Mouse (Mus musculus) C2C12 (cell line): Measurements from ENCODE around the gene Gm11627.

ENCODE experiments used
- CTCF ChIP-seq: IDR thresholded peaks from one replicate; pipeline ENCODE4 v1.5.1; 2011; ENCODE audit not compliant: control insufficient read depth, insufficient read depth, insufficient read length
- MAX ChIP-seq: IDR thresholded peaks from one replicate; pipeline ENCODE4 v1.6.1; 2011; ENCODE audit warnings: mild to moderate bottlenecking, control low read depth
- USF1 ChIP-seq: IDR thresholded peaks from one replicate; pipeline ENCODE4 v1.6.1; 2011; ENCODE audit warnings: low read depth, mild to moderate bottlenecking, control low read depth, moderate library complexity

DNA sequence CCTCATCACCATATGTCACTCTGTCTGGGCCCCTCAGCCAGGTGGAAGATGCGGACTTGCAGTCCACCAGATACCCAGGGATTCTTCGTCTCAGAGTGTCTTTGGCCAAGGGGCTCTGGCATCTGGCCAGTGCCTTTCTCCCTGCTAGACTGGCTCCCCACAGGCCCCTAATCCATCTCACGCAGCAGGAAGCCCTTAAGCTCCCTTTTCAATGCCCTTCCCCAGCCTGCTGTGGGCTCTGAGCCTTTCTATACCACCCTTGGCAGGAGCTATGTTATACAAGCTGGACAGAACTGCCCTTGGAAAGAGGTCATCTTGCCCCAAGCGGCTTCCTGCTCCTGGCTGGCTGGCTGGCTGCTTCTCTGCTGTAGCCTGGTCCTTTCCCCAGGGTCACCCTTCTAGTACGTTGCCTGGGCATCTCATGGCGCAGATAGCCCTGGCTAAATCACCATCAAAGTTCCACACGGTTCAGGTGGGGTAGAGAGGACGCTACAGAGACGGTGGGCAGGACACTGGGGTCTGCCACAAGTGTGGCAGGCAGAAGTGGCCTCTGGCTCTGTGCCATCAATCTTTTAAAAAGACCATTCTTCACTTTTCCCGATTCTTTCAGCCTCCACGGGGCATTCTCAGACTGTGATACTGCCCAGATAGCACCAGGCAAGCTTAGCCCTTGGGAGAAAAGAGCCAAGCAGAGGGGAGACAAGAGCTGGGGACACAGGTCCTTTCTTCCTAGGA, 2.2 kb upstream of the Gm11627 start:
- TF ChIP-seq CTCF, result no peak
- no peak for TF ChIP-seq USF1
- no peak for TF ChIP-seq MAX
